Mouse (Mus musculus): Measurements from ENCODE around the gene Cdk8.

The Cdk8 gene

GRCm38 (mm10) chr5:146318051-146318450, 87.0 kb downstream of the Cdk8 start:
- DNase-seq (ENCODE audit: low spot score in 2 of 2) = peak in 1 of 2 experiments; percentile 38

GRCm38 (mm10) chr5:146318461-146318860, 87.4 kb downstream of the Cdk8 start:
- DNase-seq (ENCODE audit: low spot score in 2 of 2) = no peak

GRCm38 (mm10) chr5:146328941-146329340, 97.9 kb downstream of the Cdk8 start:
- DNase-seq (ENCODE audit: low spot score in 2 of 2) = no peak

DNA sequence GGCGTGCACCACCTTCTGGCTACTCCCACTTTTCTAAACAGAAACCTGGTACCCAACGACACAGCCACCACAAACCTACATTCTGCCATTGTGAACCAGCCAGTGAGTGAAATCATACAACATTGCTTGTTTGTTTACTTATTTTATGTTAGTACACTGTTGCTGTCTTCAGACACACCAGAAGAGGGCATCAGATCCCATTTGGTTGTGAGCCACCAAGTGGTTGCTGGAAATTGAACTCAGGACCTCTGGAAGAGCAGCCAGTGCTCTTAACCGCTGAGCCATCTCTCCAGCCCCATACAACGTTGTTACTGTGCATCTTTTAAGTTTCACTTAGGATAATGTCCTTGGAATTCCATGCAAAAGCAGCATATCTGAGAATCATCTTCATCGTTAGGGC, 98.5 kb downstream of the Cdk8 start:
- DNase-seq (ENCODE audit: low spot score in 2 of 2) = no peak

DNA sequence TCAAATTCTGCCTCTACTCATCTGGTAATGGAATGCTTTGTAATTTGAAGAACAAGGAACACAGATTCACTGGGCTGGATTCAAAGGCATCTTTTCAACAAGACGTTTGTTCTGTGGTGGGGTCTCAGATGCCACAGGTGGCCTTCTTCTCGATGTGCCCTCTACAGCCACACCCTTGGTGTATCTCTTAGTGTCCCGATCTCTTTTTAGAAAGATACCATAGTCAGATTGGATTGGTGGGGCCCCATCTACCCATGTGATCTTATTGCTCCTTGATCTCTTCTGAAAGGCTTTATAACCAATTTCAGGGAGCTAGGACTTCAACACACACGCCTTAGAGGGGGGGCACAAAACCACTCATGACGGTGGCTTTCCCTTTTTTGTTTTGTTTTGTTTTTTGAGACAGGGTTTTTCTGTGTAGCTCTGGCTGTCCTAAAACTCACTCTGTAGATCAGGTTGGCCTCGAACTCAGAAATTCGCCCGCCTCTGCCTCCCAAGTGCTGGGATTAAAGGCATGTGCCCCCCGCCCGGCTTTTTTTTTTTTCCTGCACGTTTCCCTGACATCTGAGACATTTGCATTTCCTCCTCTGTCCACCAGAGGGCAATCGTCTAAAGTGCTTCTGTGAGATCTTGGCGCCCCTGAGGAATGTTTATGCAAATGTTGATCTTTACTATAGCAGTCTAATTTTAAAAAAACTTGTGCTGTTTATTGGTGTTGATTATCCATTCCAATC, 99.2 kb downstream of the Cdk8 start:
- DNase-seq (ENCODE audit: low spot score in 2 of 2) = peak in 1 of 2 experiments; percentile 20

DNA sequence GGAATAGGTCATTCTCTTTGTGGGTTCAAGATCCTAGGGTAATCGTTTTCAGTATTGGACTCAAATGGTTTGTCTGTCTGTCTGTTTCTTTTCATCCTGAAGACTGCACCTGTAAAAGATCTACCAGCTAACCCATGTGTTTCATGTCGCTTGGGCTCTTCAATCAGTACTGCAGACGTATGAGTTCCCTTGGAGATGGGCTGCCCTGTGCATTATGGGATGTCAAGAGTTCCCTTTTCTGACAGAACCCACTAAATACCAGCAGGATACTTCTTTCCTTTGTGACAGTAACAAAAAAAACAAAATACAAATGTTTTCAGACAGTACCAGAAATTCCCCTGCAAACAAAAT, 99.7 kb downstream of the Cdk8 start:
- no peak for DNase-seq (ENCODE audit: low spot score in 2 of 2)

DNA sequence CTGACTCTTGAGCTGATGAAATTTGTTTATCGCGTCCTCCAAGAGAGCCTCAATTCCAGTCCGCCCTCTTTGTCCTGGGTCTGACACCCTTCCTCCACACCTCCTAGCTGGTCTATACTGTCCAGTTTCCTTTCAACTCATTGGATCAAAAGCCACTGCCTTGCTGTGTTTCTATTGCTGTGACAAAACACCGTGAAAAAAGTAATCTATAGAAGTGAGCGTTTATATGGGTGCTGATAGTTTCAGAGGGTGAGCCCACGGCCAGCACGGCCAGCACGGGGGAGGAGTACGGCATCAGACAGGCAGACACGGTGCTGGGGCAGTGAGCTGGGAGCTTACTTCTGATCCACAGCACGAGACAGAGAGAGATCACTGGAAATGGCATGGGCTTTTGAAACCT, 100.1 kb downstream of the Cdk8 start:
- no peak for DNase-seq (ENCODE audit: low spot score in 2 of 2)

DNA sequence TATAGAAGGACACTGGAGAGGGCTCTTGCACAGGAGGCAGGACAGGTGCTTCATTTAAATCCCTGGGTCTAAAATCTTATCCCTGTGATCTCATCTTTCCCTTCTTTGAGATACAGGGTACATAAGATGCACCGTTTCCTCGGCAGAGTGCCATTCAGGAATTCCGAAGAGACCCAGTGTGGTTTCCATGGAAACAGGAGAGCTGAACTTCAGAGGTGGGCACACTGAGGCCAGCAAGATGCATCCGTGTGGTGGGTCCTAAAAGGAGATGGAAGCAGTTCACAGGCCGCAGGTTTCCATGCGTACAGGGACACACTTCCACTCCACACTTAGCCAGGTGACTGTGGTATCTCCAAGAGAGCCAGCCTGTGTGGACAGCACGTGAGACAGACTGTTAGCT, 101.5 kb downstream of the Cdk8 start:
- DNase-seq (ENCODE audit: low spot score in 2 of 2) = no peak

- no peak for DNase-seq (ENCODE audit: low spot score in 2 of 2)
These were observed 103.4 kb downstream of the Cdk8 start for GRCm38 (mm10) chr5:146334410-146334809.

DNA sequence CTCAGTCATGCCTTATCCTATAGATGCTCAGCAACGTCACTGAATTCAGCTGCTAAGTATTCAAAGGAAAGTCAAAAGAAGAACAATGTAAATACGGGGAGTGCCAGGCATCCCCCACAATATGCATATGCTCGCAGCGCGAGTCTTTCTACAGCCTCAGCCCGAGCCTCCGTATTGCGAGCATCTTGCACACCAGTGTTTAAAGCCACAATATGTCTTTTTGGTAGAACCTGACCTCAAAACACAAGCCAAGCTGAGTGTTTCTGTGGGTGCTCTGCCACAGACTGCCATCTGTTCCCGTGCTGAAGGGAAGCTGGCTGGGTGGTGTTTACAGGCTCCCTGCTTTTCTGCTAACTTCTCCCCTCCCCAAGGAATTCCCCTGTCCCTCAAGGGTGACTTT, 107.0 kb downstream of the Cdk8 start:
- DNase-seq (ENCODE audit: low spot score in 2 of 2) = no peak

DNA sequence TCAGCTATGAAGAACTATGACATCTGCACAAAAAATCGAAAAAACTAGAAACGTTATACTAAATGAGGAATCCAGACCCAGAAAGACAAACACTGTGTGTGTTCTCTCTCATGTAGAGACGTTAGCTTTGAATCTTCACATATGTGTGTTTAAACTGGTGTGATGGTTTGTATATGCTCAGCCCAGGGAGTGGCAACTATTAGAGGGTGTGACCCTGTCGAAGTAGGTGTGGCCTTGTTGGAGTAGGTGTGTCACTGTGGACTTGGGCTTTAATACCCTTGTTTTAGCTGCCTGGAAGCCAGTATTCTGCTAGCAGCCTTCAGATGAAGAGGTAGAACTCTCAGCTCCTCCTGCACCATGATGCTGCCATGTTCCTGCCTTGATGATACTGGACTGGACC, 109.0 kb downstream of the Cdk8 start:
- no peak for DNase-seq (ENCODE audit: low spot score in 2 of 2)

DNA sequence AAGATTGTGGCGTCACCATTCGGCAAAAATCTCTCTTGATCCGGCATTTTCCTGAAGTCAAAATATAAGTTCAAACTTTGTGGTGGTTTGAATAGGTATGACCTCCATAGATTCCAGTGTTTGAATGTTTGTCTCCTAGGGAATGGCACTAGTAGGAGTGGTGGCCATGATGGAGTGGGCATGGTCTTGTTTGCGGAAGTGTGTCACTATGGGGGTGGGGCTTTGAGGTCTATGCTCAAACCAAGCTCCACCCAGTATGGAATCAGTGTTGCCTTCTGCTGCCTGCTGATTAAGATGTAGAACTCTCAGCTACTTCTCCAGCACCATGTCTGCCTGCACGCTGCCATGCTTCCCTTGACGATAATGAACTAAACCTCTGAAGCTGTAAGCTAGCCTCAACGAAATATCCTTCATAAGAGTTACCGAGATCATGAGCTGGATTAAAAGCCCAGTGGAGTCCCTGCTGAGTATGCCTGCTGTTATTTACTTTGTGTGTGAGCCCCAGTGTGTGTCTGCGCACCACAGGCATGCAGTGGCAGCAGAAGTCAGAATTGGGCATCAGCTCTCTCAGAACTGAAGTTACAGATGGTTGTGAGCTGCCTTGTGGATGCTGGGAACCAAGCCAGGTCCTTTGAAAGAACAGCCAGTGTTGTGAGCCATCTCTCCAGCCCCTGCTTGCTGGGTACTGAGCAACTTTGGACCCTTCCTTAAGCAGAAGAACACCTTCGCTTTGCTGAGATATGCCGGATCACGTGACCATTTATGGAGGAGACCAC, 114.1 kb downstream of the Cdk8 start:
- DNase-seq (ENCODE audit: low spot score in 2 of 2) = no peak

GRCm38 (mm10) chr5:146347081-146347480, 116.1 kb downstream of the Cdk8 start:
- DNase-seq (ENCODE audit: low spot score in 2 of 2) = no peak

DNA sequence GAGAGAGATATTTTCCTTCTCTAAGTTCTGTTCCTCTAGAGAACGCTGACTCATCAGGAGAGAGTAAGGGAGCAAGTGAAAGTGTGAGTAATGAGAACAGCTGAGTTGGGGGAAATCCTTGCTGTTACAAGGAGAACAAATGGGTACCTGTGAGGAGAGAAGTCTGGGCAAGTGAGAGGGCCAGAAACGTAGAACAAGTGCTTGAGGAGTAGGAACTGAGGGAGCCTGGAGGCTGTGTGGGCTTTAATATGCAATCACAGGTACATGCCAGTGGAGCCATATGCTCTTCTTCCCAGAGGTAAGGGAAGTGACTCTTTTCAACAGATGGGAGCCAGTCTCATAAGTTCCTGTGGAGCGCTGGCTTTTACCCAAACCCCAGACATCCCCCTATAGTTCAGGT, 118.2 kb downstream of the Cdk8 start:
- no peak for DNase-seq (ENCODE audit: low spot score in 2 of 2)

DNA sequence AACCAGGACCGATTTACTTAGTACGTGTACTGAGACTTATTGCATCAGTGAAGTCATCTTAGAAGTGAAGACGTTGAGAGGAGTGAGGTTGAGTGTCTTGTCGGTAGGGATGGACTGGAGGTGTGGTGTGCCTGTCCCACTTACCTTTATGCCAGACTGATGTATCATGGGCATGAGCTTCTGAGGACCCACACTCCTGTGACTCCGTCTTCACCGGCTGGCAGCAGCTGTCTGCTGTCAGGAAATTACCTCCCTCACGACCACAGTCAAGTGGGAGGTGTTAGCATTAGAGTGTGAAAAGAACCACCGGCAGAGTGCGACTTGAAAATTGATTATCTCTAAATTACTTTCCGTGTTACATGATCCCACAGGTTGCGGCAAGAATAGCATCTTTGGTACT, 119.8 kb downstream of the Cdk8 start:
- DNase-seq (ENCODE audit: low spot score in 2 of 2) = no peak

DNA sequence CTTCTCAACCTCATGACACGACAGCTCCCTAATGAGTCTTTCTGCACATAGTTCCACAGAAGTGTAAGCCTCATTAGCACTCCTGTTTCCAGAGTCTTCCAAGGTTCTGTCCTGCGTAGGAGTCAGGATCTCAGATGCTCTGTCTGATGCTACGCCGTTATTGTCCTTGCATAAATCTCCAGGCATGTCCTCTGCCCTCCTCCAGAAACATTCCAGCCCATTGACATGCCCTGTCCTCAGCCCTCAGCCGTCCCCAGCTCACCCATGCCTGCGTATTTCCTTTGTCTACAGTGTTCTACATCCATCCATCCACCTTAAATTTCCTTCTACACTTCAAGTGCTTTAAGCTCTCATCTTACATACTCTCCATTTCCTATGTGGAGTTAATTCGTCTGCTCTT, 121.0 kb downstream of the Cdk8 start:
- no peak for DNase-seq (ENCODE audit: low spot score in 2 of 2)

Measured in urinary bladder, postnatal 36 days (tissue).